Mouse (Mus musculus) macrophage (primary cell): ENCODE measurements around the gene Dmd. TPM values are rescaled to one million over a fixed set of nuclear protein-coding genes. Genes with fewer than 3 reads are reported as not detected.
"Not testable (repeated sequence)": the region's sequence is repeated elsewhere in the genome, so short reads cannot be mapped to it uniquely, and the experiment has no call there.

ENCODE experiments used
- H3K27ac ChIP-seq: fragments of 350-480 bp; formaldehyde crosslinking; 2 replicates; pipeline ENCODE4 v1.9.0; 2021
- H3K36me3 ChIP-seq: fragments of 350-480 bp; formaldehyde crosslinking; 2 replicates; pipeline ENCODE4 v1.9.0; 2021; ENCODE audit errors: inconsistent target
- H3K4me3 ChIP-seq: fragments of 350-480 bp; formaldehyde crosslinking; 2 replicates; pipeline ENCODE4 v1.9.0; 2021; ENCODE audit errors: inconsistent target
- H3K79me2 ChIP-seq: fragments of 350-480 bp; formaldehyde crosslinking; 2 replicates; pipeline ENCODE4 v1.9.0; 2021; ENCODE audit errors: inconsistent target
- WGBS: methylation state at CpG from one replicate; pipeline ENCODE4 v1.1.7; 2026; ENCODE audit warnings: inconsistent platforms; ENCODE audit not compliant: missing documents; 5-methylcytosine and 5-hydroxymethylcytosine counted together
- polyA plus RNA-seq: library from polyadenylated mRNA; stranded (reverse); fragments of 250-400 nt; gene quantifications from 3 replicates; pipeline ENCODE4 v1.2.4, GENCODE M21; 2018; ENCODE audit warnings: inconsistent platforms
- total RNA-seq, 78 experiments: library from RNA; depleted of rRNA; stranded (reverse); fragments of 250-400 nt; gene quantifications; 1 replicate in 9 of 78; 2 replicates in 24 of 78; 3 replicates in 43 of 78; 4 replicates in 2 of 78; pipeline ENCODE4 v1.2.4; 2018; ENCODE audit warnings: inconsistent platforms in 56 of 78

Dmd gene
- total RNA-seq (2018; cell fraction: chromatin; rRNA removed) = 1 to 10 TPM in 5 of 26 experiments, under 1 TPM in 10, not detected in 11; 0.04 to 1.6 (median 0.47) TPM
- total RNA-seq (2018; cell fraction: cytosol; rRNA removed) = under 1 TPM in 16 of 26 experiments, not detected in 10; 0.03 to 0.78 (median 0.22) TPM
- 1 to 10 TPM in 1 of 26 experiments, under 1 TPM in 7, not detected in 18; 0.18 to 1.2 (median 0.64) TPM for total RNA-seq (2018; cell fraction: nucleus; rRNA removed)
- polyA plus RNA-seq = 0.27 to 0.35 TPM in 2 of 3 replicates, not detected in the other

DNA sequence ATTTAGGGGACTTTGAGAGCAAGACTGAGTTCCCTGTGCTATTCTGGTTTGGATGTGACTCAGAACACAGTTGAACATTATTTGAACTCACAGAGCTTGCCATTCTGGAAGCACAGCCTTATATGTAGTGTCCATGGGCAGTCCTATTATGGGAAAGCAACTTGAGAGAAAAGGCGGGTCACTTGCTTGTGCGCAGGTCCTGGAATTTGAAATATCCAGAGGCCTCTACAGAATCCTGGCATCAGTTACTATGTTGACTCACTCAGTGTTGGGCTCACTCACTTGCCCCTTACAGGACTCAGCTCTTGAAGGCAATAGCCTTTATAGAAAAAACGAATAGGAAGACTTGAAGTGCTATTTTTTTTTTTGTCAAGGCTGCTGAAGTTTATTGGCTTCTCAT is at the start of gene Dmd:
Gene Dmd (plus strand): TSS at position 241 of the 400 bp plus-strand sequence.
- WGBS = 68% methylated on average over 3 of the region's 3 CpGs
- Histone ChIP-seq H3K4me3 (no peak within 1 kb of the TSS), H3K79me2 (no peaks in the 10 kb centered on the region), H3K27ac (no peak within 1 kb of the TSS), H3K36me3 (no peaks in the 10 kb centered on the region)

DNA sequence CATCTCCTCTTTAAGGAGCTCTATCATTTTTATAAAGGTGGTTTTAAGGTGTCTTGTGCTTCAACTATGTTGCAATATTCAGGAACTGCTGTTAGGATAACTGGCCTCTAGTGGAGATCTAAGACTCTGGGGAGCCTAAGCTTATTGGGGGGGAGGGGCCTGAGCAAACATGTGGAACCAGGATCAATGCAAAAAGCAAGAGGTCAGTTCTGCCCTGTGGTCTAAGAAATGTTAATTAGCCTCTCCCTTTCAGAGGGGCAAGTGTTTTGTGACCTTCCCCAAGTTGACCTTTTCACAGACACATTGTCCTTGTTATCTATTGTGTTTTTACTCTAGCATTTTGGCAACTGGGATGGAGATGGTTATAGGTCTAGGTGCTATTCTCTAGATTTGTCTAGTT is 47.2 kb upstream of the Dmd start:
- no peaks in the 10 kb centered on the region for H3K79me2 ChIP-seq
- no peak overlapping the region for H3K27ac ChIP-seq
- no peaks in the 10 kb centered on the region for H3K36me3 ChIP-seq
- no peak overlapping the region for H3K4me3 ChIP-seq

DNA sequence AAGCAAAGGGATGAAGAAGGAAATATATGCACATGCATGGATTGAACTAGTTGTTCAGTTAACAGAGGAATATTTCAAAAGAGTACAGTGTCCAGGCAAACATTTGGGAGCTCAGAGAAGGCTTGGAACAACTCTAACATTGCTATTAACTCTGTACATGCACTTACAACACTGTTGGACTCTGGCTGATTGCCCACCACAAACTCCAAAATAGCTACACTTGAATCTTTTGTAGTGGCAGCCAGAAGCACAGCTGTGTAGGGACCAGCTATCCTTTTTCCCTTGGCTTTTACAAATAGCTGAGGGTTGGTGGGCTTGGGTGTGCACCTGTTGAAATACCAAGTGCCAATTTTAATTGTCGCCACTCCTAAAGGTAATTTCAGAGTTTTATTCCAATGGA is 39.0 kb downstream of the Dmd start:
- 78% methylated on average over 1 of the region's 1 CpGs for WGBS
- Histone ChIP-seq H3K79me2 (no peaks in the 10 kb centered on the region), H3K27ac (no peak overlapping the region), H3K36me3 (no peaks in the 10 kb centered on the region), H3K4me3 (no peak overlapping the region)

DNA sequence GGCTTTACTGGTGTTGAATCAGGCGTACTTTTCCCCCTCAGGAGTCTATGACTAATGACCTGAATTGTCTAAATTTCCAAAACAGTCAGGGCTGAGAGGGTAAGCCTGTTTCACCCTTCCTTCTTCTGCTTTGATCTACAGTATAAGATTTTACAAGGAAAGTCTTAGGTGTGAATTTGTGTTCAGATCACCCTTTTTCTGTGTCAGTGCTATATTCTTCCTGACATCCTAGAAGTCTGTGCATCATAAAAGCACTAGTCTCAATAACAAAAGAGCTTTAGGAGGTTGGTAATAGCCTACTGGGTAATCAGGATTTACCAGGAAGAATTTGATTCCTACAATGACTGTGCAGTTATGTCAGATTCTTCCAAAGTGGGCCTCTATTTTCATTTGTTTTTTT is 101.5 kb downstream of the Dmd start:
- H3K36me3 ChIP-seq = no peaks in the 10 kb centered on the region
- no peak overlapping the region for H3K4me3 ChIP-seq
- WGBS = 85% methylated on average over 1 of the region's 1 CpGs

DNA sequence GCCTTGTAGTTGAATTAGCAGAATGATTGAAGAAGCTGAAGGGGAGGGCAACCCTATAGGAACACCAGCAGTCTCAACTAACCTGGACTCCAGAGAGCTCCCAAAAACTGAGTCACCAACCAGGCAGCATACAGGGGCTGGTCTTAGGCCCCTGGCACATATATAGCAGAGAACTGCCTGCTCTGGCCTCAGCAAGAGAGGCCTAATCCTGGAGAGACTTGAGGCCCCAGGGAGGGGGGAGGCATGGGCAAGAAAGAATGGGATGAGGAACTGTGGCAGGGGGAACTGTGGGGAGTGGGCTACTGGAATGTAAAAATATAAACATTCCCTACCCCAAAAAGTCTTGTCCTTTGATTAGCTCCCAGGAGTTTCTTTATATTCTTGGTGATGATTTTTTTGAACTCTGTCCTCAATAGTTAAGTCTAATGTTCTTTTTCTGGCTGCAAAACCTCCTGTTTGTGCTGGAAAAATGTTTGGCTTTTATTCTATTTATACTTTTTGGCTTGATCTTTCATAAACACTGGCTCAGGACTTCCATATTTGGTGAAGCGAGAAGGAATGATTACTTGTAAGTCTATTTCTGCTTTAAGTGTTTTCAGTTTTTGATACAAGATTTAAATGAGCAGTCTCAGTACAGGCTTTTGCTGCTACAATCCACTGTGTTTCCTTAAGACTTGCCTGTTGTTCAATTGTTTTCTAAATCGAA is 167.7 kb downstream of the Dmd start:
- Histone ChIP-seq H3K27ac (no peak overlapping the region), H3K4me3 (no peak overlapping the region), H3K79me2 (no peaks in the 10 kb centered on the region), H3K36me3 (no peaks in the 10 kb centered on the region)
- 66% methylated on average over 2 of the region's 2 CpGs for WGBS

More for the DNA sequence above, 101.5 kb downstream of the Dmd start:
- Histone ChIP-seq H3K79me2 (no peaks in the 10 kb centered on the region), H3K27ac (no peak overlapping the region)

DNA sequence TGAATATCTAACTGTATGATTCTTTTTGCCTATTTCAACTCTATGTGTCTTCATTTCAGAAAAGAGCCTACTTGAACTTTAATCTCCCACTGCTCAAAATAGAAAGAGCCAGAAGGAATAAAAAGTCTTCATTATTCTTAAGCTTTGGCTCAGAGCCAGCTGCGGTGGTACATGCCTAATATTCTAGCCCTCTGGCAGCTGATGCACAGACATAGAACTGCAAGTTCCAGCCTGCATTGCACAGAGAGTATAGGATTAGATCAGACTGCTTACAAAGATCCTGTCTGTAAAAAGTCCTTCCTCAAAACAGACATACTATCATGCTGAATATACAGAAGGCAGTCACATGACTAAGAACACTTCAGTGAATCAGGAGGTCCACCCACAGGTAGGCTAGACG is 168.5 kb downstream of the Dmd start:
- WGBS = 100% methylated on average over 1 of the region's 2 CpGs
- Histone ChIP-seq H3K4me3 (no peak overlapping the region), H3K79me2 (no peaks in the 10 kb centered on the region), H3K36me3 (no peaks in the 10 kb centered on the region), H3K27ac (no peak overlapping the region)

DNA sequence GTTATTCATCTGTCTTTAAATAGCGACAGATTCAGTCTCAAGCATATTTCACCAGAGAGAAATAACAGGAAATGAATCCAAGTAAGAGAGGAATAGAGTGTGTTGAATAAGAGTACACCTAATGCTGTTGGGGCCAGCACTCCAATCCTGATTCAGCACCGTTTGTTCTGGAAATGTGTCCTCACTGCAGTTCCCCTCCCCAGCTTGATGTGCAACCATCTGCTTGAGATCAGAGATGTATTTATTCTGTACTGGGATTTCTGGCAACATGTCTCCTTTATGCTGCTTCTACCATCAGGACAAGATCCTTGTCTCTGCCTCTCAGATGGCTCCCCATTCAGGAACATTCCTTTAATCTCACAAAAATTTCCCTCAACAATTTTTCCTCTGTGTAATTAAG is 271.9 kb downstream of the Dmd start:
- Histone ChIP-seq H3K79me2 (no peaks in the 10 kb centered on the region), H3K4me3 (no peak overlapping the region), H3K27ac (no peak overlapping the region), H3K36me3 (no peaks in the 10 kb centered on the region)
- 51% methylated on average over 2 of the region's 2 CpGs for WGBS

DNA sequence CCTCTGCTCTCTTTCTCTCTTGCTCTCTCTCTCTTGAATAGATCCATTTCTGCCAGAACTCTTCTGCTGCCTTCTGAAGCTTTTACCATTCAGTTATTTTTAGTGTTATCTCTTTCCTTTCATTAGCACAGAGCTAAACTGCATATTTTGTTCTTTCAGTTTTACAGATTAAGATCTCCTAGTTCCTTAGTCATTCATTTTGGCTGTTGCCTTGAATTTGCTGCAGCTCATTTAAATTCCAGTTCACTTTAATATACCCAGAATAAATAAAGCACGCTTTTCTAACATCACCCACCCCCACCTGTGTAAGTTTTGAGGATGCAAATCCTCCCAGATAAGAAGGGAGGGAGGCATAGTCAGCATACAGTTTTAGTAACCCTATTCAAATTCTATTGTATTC is 272.4 kb downstream of the Dmd start:
- H3K4me3 ChIP-seq = no peak overlapping the region
- no peak overlapping the region for H3K27ac ChIP-seq
- no peaks in the 10 kb centered on the region for H3K79me2 ChIP-seq
- no peaks in the 10 kb centered on the region for H3K36me3 ChIP-seq
- WGBS = 20% methylated on average over 1 of the region's 1 CpGs

DNA sequence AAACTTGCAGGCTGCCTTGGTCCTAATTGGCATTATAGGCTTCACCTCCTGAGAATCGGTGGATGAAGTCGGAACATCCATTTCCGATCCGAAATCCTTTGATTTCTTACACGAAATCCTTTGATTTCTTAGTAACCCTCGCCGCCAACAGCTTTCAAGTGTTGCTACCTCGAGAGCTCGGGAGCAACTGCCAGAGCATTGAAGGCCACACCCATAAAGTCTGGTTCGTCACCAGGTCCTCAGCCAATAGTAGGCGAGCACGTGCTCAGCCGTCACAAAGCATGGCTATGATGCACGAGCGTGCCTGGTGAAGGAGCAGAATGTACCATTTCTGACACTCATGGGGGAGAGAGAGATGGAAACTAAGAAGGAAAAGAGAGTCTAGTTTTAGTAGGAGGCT is 538.9 kb downstream of the Dmd start, which contains the start of gene Tsga8:
Gene Tsga8 (minus strand): TSS at position 327 of the 400 bp plus-strand sequence.
- 93% methylated on average over 15 of the region's 15 CpGs for WGBS
- H3K79me2 ChIP-seq = no peaks in the 10 kb centered on the region
- no peaks in the 10 kb centered on the region for H3K36me3 ChIP-seq
- H3K27ac ChIP-seq = no peak within 1 kb of the TSS
- H3K4me3 ChIP-seq = no peak within 1 kb of the TSS

DNA sequence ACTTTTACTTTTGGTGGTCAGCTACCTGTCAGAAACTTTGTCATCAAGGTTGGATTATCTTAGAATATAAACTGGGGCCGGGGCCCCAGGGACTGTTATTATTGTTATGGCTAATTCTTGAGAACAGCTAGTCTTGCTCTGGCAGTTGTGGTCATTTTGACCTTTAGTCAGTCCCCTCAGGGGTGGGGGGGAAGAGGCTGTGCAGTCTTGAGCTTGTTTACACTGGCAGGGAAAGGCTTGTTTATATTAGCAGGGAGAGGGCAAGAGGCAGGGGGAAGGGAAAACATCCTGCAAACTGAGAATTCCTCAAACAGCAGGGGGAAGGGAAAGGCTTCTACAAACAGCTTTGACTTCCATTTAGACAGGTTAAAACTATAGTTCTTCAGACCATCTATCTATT is 726.3 kb downstream of the Dmd start:
- Histone ChIP-seq H3K79me2 (no peaks in the 10 kb centered on the region), H3K4me3 (no peak overlapping the region), H3K27ac (no peak overlapping the region), H3K36me3 (no peaks in the 10 kb centered on the region)
- WGBS = 50% methylated on average over 1 of the region's 1 CpGs

DNA sequence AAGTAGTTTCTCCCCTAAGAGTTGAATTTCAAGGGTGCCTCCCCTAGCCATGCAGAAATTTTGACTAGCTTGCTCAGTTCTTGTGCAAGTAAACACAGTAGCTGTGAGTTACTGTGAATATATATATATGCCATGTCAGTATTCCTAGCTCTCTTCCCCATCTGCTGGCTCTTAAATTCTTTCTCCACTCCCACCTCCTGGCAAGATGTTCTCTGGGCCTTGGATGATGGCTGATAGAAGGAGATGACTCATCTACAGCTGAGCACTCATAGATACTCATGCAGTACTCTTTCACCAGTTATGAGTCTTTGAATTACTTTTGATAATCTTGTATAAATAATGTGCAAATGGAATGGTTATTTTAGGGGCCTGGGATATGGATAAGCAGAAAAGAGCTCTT is 737.9 kb downstream of the Dmd start:
- Histone ChIP-seq H3K4me3 (no peak overlapping the region), H3K79me2 (no peaks in the 10 kb centered on the region)

DNA sequence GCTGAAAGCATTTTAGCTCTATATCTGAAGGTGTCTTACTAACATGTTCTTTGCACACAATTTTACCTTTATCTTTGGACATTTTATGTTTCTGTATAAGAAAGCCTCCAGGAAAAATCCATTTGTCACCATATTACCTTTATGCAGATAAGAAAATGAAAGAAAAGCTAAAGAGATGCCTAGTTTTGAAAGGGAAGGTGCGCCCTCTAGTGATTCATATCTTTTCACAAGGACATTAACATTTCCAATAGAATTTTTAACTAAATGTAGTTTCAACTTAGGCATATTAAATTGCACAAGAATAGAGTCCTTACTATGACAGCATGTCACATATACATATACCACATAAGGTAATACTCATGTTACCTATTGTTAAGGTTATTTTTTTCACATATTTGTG is 791.9 kb downstream of the Dmd start:
- WGBS = 29% methylated on average over 1 of the region's 1 CpGs
- H3K79me2 ChIP-seq = no peaks in the 10 kb centered on the region
- no peaks in the 10 kb centered on the region for H3K36me3 ChIP-seq
- H3K27ac ChIP-seq = no peak overlapping the region
- H3K4me3 ChIP-seq = no peak overlapping the region

More for the DNA sequence above, 737.9 kb downstream of the Dmd start:
- Histone ChIP-seq H3K27ac (no peak overlapping the region), H3K36me3 (no peaks in the 10 kb centered on the region)

DNA sequence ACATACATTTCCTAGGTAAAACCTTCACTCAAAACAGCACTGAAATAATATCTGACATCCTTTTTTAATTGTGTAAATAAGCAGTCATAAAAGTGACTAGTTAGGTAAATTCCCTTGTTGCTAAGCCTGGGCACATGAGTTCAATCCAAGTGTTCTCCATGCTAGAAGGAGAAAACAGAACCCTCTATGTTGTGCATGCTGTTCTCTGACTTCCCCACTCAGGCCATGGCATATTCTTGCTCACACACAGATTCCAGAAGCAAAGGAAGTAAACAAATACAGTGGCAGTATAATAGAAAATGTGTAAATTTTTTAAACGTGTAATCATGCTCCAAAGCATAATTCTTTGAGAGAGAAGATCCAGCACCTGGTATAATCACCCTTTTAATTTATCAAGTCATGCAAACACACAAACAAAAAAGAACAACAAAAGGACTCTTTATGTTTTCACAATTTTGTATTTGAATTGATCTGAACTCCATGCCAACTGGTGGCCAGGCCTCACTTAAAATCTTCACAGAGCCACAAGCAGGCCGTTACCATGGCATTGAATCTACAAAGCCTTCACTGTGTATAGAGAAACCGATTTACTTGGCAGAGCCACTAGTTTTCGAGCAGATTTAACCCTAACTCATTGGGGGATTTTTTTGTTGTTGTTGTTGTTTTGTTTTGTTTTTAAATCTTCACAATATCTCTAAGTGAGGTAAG is 797.8 kb downstream of the Dmd start:
- no peaks in the 10 kb centered on the region for H3K79me2 ChIP-seq
- 73% methylated on average over 4 of the region's 4 CpGs for WGBS
- H3K36me3 ChIP-seq = no peaks in the 10 kb centered on the region
- H3K4me3 ChIP-seq = no peak overlapping the region
- no peak overlapping the region for H3K27ac ChIP-seq

DNA sequence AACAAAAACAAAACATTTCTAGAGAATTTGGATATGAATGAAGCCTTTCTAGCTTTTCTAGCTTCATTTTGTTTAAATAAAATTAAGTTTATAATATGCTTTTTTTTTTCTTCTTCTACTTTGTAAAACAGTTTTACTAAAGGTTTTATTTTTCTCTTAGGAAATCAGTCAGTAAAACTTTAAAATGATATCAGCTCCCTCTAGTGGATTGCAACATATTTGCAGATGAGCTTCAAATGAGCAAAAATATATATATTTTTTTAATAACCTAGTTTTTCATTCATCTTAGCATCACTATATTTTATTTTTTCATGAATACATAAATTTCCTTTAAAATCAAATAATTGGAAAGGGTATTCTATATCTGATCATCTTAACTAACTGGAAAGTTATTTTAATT is 838.7 kb downstream of the Dmd start:
- Histone ChIP-seq H3K4me3 (no peak overlapping the region), H3K36me3 (no peaks in the 10 kb centered on the region), H3K27ac (no peak overlapping the region), H3K79me2 (no peaks in the 10 kb centered on the region)

DNA sequence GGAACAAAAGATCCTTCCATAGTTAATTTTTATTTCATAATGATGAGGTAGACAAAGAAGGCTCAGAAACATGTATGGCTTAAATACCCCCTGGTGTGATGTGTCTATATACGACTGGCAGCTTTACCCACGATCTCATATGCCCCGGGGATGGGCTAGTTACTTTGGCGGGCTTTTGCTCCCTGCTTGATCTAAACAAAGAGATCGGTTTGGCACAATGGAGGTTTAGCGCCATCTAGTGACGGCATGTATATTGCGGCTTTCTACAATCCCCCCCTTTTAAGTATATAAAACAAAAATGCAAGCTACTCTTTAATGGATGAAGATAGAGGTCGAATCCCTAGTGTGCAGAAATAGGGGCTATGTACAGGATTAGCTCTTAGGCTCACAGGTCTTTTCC is 918.8 kb downstream of the Dmd start:
- 41% methylated on average over 9 of the region's 9 CpGs for WGBS
- H3K79me2 ChIP-seq, H3K27ac ChIP-seq, H3K4me3 ChIP-seq, H3K36me3 ChIP-seq: not testable (repeated sequence)
